Mouse (Mus musculus) embryo, embryonic 10.5 days (tissue): ENCODE results near the gene Gpr18.

ENCODE experiments used
- DNase-seq: peaks from one replicate; pipeline ENCODE4 v3.0.0-alpha.2; 2015; ENCODE audit warnings: low spot score

Gene Gpr18

DNA sequence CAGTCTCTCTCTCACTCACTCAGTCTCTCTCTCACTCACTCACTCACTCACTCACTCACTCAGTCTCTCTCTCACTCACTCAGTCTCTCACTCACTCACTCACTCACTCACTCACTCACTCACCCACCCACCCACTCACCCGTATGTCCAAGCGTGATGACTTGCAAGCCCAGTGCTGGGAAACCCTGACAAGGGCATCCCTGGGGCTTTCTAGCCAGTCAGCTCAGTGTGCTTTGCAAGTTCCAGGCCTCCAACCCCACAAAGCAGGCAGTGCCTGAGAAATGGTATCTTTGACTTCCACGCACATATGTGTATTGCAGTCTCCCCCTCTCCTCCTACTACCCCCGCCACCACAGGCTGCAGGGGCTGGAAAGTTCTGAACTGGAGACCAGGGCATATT is 6.4 kb upstream of the Gpr18 start:
- DNase-seq: no peak

DNA sequence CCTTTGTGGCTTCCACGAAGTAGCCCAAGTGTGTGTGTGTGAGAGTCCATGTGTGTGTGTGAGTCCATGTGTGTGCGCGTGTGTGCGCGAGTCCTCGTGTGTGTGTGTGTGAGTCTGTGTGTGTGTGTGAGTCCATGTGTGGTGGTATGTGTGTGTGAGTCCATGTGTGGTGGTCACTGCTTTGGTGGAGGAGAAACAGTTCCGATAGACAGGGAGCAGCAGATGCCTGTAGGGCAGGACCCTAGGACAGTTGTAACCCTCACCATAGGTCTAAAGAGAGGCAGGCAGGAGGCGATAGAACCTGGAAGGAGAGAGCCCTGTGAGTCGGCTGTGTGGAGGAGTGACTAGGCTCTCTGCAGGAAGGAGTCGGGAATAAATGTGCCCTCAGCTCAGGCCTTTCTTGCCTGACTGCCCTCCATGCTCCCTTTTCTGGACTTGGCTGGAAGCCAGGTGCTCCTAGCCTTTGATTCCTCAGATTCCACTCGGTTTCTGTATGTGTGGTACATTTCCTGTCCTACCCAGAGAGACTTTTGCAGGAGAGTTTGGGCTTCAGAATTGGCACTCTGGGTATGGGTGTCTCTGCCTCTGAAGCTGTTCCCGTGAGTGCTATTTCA is 5.0 kb upstream of the Gpr18 start:
- DNase-seq: no peak

DNA sequence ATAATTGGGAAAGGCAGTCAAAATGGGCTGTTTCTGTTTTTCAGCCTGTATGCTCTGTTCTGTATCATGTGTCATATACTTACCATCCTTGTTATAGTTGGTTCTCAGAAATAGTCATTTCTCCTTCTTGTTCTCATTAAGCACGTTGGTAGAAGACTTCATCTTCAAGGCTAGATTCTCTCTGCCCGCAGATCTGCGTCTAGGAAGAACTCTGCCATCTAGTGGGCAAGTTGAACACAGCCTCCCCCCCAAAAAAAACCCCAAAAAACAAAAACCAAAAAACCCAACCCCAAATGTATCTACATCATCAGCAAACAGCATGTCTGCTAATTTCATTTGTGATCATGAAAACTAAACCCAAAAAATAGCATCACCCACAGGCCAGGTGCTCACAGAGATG is 4.2 kb upstream of the Gpr18 start:
- DNase-seq: peak; percentile 31

DNA sequence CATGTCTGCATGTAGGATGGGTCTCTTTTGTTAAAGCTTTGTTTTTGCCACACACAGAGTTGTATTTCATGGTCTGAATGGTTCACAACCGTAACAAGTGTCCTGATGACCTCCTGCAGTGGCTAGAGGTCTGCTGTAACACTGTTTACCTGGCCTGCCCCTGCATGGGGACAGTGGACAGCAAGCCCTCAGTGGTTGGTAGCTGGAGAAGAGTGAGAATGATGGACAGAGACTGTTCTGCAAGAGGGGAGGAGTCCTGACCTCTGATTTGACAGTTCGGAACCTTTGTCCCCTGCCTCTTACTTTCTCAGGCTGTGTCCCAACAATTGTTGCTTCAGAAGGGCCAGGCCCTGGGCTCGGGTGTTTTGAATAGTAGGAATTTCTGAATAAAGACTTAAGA is 2.7 kb upstream of the Gpr18 start:
- no peak for DNase-seq

DNA sequence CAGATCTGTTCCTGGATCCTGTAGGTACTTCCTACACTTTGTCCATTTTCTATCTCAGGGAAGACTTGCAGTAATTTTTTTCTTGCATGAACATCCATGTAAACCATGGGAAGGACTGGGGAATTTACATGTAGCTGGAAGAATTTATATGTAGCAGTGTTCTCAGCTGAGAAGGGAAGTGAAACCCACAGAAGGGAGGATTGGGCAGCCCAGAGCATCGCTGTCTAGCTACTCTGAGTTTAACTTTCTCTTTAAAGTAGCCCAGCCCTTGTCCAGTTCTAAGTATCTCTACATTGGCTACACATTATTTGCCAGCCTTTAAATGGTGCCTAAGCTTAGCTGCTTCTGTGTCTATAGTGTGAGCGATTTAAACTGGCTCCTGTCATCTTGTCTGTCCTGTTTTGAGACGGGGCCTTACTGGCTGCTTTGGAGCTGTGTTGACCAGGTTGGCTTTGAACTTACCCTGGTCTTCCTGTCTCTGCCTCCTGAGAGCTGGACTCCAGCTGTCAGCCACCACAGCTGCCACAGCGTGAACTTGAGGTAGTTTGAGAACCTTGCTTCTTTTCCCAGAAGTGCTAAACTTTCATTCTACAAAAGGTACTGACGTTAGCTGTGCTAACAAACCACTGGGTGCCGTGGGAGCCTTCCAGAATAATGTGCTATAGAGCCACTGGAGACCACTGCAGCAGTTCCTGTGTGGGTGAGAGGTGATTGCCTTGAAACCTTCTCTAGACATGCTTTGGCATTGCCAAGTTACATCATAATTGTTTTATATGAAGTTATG is 922 bp upstream of the Gpr18 start:
- DNase-seq: no peak

DNA sequence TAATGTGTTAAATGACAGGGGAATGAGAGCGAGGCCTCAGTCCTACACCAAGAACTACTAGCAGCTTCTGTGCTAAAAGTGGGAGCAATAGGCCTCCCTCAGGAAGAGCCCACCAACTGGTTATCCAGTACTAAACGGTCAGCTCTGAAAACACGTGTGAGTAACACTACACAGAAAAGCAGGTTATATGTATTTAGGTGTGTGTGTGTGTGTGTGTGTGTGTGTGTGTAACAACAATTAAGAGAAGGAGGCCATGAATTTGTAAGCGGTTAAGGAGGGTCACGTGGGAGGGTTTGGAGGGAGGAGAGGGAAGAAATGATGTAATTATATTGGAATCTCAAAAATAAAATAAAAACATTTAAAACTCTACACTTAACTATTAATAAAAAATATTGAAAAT is 438 bp downstream of the Gpr18 start:
- DNase-seq: no peak

DNA sequence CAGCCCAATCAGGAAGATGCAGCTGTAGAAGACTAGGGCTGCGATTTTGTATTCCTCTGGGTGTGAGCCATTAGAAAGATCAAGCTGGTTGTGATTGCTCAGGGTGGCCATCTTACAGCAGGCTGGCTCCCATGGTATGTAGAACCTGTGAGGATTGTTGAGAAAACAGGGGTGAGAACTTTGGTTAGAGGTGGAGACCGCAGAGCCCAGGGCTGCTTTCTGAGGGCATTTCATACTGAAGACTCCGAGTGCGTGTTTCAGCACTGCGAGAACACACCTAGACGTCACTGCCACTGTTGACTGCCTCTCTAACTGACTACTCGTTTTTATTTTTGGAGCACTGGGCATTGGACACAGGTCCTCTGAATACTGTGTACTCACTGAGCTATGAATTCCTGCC is 3.1 kb downstream of the Gpr18 start:
- DNase-seq: no peak

DNA sequence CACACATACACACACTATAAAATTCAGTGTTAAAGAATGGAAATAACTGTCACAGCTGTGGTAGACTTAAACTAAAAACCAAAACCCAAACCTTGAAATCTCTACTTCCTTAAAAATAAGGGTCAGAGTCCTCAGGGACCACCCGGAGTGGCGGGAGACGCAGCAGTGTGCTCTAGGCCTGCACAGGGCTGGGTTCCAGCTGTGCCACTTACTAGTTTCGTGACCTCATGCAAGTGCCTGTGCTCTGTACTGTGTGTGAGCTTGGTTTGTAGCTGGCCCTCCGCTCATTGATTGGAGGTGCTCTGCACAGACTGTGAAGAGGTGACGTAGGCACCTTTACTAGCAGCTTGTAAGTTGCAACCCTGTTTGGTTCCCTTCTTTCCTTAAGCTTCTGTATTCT is 5.7 kb downstream of the Gpr18 start:
- no peak for DNase-seq

DNA sequence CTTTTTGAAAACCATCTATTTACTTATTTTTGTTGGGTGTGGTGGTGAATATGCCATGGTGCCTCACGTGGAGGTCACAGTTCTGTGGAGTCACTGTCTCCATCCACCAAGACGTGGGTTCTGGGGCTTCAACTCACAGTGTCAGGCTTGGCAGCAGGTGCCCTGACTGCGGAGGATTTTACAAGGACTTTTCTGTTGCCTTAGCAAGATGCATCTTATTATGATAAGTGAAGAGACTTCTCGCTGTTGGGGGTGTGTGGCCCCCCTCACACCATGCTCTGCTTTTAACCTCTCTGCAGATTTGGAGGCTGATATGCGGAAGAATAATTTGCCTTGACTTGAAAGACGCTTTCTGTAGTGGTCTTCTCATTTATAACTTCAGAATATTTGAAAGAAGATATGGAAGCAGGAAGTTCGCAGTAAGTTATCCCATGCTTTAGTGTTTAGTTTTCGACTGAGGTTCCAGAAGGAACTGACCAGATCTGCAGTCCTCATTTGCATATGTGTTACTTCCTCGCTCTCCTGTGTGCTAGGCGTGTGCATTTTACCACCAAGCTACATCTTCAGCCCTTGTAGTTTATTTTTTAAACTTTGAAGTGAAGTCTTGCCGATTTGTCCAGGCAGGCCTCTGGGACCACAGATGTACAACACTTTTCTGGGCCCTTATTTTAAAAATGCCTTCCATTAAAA is 8.4 kb downstream of the Gpr18 start:
- DNase-seq: no peak

DNA sequence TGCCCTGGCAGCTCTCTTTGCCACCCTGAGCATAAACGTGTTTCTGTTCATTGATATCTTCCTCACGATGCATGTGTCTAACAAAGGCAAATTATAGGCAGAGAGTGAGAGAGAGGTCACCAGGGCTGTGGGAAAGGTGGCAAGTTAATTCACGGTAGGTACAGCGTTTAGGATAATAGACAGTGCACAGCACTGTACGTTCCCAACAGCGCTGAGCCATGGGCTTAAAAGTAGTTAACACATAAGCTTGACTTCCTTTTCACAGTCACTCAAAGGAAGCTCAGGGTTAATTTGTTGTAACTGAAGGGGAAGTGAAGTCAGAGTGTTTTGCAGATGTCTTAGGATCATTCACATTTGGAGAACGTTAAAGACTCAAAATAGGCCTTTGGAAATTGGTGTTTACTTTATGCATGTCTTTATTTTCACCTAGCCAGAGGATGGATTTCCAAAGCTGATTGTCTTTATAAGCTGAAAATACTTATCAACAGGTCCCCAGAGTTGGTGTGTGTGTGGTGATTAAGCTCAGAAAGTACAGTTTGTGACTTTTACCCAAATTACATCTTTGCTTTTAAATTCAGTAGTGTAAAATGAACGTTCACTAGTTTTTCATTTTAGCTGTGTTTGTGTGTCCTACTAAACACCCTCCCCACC is 9.1 kb downstream of the Gpr18 start:
- DNase-seq: no peak

DNA sequence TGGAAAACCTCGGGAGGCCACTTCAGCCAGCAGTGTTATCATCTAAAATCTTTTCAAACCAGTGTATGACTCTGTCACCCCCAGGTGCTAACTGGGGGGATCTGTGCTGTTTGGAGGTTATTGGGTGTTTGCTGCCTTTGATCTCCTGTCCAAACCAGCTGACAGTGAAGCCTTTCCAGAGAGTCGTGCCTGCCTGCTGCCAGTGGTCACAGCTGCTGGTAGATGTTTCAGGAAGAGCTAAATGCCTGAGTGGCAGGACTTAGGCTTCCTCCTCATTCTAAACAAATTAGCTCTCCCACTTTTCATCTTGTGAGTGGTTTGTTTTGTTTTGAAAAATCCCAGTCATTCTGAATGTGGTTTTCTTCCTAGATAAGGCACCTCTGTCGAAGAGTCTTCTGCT is 10.8 kb downstream of the Gpr18 start:
- DNase-seq: no peak

DNA sequence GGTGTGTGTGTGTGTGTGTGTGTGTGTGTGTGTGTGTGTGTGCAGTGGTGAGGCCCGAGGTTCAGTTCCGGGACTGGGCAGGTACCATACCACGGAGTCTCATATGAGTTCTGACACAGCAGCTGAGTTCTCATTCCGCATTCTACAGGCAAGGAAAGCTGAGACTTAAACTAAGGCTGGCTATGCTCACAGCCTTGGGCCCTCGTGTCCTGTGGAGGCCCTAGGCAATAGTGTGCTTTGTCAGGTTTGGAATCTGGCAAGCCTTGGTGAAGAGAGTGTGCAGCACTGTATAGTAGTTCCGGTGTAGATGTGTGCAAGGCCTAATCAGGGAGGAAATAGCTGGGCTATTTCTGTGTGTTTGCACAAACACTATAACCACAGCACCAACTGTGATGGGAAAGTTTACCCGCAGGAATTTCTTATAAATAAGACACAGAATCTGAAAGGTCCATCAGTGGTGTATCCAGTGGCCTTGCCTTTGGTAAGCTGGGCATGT is 12.2 kb downstream of the Gpr18 start:
- no peak for DNase-seq

DNA sequence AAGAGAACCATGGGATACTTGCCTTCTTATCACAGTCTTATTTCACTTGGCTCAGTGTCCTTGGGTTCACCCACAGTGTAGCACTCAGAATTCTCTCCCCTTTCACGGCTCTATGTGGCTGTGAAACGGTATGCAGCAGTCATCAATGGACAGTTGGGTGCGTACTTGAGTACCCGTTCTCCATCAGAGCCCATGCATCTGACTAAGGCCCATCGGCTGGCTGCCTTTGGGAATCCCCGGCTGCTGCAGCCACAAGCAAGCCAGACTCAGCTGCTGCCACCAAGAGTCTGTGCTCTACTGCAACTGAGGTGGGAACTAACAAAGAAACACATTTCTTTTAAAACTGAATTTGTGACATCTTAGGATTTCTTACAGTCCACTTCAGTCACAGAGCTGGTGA is 14.1 kb downstream of the Gpr18 start:
- no peak for DNase-seq

DNA sequence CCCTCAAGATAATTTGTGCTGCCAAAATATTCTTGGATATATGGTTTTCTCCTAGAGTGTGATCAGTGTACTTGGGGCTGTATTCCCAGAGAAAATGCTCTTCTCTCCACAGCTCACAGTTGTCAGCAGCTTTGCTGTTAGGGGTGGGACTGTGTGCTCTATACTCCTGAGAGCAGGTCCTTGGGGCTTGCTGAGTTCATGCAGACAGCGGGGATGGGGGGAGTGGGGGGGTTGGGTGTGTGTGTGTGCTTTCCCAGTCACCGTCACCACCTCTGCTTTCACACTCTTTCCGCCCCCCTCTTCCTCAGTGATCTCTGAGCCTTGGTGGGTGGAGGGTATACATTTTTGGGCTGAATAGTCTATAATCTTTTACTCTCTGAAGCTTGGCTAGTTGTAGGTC is 16.5 kb downstream of the Gpr18 start:
- no peak for DNase-seq

DNA sequence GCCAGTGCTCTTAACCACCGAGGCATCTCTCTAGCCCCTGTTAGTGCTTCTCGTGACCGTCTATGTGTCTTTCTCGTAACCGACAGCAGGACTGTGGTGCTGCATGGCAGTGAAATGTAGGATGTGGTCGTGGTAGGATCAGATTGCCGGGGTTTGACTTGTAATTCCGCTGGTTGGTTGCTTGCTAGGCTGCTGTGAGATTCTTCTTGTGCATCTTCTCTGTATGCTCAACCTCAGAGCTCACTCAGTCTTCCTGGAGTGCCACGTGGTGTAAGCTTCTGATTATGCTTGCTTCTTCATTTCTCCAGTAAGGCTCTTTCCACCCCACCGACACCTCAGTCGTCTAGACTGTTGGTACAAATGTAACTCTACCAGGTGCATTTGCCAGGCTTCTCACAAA is 17.1 kb downstream of the Gpr18 start:
- no peak for DNase-seq

DNA sequence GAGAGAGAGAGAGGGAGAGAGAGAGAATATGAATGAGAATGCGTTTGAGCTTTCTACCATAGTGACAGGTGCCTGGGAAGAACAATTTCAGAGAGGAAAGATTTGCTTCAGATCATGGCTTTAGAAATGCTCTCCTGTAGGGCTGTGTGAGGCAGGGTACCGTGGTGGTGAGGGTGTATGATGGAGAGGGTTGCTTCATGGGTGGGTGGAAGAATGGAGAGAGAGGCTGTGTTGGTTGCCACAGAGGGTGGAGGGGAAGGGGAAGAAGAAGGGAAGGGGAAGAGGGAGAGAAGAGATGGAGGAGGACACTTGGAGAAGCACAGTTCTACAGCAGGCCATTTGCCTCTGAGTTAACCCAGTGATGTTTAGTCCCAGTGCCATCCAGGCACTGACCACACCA is 17.8 kb downstream of the Gpr18 start:
- no peak for DNase-seq

DNA sequence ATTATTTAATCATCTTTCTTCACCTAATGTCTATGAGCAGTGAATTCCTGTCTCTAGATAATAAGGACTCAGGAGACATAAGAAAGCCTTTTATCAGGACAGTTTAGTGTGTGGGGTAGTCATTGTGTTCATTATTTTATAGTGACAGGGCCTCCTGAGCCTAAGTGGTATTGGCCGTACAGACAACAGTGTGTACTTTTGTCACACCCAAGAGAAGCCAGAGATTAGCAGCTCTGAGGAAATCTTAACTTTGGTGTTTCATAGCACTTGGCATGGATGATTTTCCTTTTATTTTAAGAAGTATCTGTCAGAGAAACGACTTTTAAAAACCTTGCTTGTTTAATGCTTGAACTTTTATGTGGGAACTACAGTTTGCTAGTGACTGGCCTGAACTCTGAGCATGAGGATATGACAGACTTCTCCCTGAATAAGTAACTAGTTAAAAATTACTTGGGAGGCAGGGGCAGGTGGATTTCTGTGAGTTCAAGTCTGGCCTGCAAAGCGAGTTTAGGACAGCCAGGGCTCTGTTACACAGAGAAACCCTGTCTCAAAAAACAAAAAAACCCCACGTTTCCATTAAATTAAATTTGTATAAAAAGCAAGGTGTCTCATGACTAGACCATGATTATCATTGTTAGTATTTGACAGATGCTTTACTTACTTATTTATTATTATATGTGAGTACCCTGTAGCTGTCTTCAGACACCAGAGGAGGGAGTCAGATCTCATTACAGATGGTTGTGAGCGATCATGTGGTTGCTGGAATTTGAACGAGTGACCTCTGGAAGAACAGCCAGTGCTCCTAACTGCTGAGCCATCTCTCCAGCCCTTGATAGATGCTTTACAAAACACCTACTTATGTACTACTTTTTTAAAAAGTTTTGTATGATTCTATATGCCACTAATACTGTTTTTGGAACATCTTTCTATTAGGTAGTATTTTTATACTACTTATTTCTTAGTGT is 19.2 kb downstream of the Gpr18 start:
- DNase-seq: no peak

DNA sequence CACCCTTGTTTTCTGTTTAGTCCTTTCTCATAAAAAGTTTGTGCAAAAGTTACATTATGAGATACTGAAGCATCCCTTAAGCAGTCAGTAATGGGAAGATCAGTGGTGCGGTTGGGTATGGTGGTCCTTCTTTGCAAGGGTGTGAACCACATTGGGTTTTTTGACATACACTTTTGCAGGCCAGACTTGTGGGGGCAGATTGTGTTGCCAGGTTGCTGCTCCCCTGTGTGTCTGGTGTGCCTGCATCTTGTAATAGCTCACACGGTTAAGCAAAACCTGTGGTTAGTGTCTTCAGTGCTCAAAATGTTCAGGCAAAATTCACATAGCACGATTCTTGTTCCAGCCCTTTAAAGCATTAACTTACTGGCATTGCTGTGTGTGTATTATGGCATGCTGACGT is 20.3 kb downstream of the Gpr18 start:
- DNase-seq: no peak

DNA sequence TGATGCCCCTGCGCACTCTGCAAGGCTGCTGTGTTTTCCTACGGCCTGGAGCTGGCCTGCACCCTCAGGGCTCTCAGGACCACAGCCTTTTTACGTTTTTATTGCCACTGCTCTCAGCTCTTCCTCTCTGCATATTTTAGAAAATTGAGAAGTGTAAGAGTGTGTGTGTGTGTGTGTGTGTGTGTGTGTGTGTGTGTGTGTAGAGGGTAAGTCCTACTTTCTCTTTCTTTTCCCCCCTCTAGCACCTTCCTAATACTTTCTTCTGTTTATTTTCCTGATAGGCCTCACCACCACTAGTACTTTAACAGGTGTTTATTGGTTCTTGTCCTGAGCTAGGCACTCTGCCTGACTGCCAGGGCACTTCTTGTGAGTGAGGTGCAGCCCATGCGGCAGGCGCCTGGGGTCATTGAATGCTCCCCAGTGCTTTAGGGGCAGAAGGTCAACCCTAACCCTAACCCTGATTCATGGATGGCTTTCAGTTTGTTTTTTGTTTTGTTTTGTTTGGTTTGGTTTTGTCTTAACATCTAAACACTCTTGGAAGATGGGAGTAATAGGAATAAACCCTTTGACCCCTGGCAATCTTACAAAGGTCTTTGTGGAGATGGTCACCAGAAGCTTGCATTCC is 21.0 kb downstream of the Gpr18 start:
- no peak for DNase-seq

DNA sequence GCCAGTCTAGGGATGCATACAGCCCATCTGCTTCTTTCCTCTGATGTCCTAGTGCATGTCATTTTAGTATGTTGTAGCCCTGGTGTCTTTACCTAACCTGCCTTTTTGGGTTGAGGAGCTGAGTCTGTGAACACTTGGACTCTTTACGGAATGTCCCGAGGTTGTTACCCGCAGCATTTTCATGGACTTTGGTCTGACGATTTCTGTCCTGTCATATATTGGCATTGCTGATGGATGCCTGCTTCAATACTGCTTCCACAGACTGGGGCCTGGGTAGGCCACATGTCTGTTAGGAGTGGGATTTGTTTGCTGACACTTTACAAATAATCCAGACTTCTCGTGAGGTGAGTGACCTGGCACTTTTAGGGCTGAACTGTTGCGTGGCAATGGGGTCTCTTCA is 21.8 kb downstream of the Gpr18 start:
- no peak for DNase-seq

DNA sequence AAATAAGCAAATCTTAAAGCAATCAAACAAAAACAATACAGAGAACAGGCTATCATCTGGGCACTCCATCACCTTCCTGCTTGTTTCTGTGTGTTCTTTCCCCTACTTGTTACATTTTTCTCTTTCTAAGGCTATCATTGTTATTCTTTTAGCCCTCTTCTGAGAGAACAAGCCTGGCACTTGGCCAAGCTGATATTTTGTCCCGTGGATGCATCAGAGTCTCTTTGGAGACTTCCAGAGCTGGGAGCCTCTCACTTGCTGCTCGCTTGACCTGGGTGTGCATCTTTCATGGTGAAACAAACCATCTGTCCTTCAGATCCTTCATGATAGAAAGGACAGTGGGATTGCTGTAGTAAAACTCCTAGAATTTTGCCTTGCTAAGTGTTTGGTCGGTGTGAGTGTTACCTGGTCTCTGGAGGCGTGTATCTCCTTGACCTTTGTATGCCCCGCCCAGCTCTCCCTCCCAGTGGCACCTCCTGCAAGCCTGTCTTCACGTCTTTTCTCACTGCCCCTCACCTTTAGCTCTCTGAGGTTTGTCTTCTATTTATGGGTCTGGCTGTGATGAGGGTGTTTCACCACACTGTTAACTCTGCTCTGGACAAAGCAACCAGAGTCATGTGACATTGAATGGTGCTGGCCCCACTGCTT is 31.3 kb downstream of the Gpr18 start:
- DNase-seq: no peak
